Mouse (Mus musculus) bone marrow macrophage, adult 2 months (primary cell): ENCODE measurements at regions not wholly inside any gene's neighbourhood (a gene's known extent, or its start where the extent isn't known, plus 50 kb on each side); places are given as distances from the start of the nearest gene placed in this dataset.

ENCODE experiments used
- CTCF ChIP-seq: IDR thresholded peaks from 2 replicates; pipeline ENCODE4 v1.5.1; 2012; ENCODE audit warnings: low read depth, mild to moderate bottlenecking, low read length, moderate library complexity
- POLR2A ChIP-seq: IDR thresholded peaks from 2 replicates; pipeline ENCODE4 v1.6.1; 2012; ENCODE audit warnings: mild to moderate bottlenecking, low read depth, low read length, borderline replicate concordance

DNA sequence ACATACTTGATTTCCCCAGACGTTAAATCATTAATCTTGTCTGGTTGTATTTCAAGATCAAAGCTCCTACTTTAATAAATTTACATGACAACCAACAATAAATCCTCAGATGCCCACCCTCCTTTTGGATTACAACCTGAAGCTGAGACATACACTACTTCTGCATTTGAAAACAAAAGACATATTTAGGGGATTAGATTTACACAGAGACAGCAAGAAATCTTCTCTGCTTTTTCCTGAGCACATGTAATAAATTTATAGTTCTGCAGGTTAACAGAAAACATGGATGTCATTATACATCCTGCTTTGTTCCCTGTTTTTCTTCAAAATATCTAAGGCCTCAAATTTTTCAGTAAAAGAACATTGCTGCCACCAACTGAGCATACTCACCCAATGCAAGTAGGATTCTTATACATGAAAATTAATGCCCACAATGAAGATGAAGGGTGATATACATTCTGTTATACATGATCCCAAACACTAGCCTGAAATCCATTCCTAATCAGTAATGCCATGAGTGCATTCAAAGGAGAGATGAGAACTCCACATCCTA, 166.4 kb upstream of the Fscb start:
- no peak for TF ChIP-seq POLR2A
- no peak for TF ChIP-seq CTCF
